ENCODE assay signal across 8 mouse cellular contexts in the genomic region with DNA sequence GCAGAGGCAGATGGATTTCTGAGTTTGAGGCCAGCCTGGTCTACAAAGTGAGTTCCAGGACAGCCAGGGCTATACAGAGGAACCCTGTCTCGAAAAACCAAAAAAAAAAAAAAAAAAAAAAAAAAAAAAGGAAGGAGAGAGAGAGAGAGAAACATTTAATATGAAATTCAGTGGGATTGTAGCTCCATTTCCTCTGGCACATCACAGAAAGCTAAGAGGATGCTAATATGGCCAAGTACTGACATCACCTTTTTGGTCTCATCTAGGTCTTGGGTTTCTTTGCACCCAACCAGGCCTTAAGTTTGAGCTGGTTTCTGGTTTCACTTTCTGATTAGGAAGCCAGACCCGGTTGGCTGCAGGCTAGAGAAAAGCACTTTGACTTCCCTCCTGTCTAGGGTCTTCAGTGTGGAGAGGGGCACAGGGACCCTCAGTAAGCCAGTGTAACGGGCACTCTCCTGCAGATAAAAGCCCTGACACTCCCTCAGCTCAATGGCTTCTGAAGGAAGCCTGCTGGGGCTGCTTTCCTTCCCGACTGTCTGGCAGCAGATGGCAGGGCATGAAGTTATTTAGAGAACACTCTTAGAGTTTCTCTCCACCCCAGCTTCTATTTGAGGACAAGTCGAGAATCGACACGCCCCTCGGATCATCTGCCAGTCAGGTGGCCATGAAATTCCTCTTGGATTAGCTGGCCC. TPM values are rescaled to one million over a fixed set of nuclear protein-coding genes. Genes with fewer than 3 reads are reported as not detected.
DNase-seq lines count a peak whose midpoint lies in the region; ATAC-seq and TF ChIP-seq lines count a peak whose summit lies in the region.

No protein-coding gene starts in this region.

- DNase-seq in right cerebral cortex, adult 18-20 months, result peak; percentile 63
- no peak for DNase-seq in right cerebral cortex, postnatal 4 days
- peak; percentile 21 to 40 for DNase-seq in frontal cortex, postnatal 14 days (ENCODE audit: low spot score in 2 of 2)
- peak; percentile 33 for DNase-seq in stomach, postnatal 0 days (ENCODE audit: low spot score)
- DNase-seq in cerebellum, postnatal 25 days, result no peak
- DNase-seq in hindbrain, postnatal 0 days (ENCODE audit: low spot score), result no peak

- H3K9ac ChIP-seq in stomach, postnatal 0 days (ENCODE audit: low read length), result no peak overlapping the region
- no peak overlapping the region for H3K9ac ChIP-seq in forebrain, embryonic 16.5 days (replicated peaks; ENCODE audit: low read depth, low read length)
- H3K9ac ChIP-seq in hindbrain, postnatal 0 days (replicated peaks; ENCODE audit: low read length), result no peak overlapping the region

- H3K27me3 ChIP-seq in stomach, postnatal 0 days (ENCODE audit: control insufficient read depth, insufficient read depth, low read length), result no peaks in the 10 kb centered on the region
- H3K27me3 ChIP-seq in forebrain, embryonic 16.5 days (replicated peaks; ENCODE audit: control insufficient read depth, insufficient read depth, low read length), result no peaks in the 10 kb centered on the region
- H3K27me3 ChIP-seq in hindbrain, postnatal 0 days (ENCODE audit: insufficient read depth, low read length), result no peaks in the 10 kb centered on the region

- TF ChIP-seq EP300 in stomach, postnatal 0 days (optimal IDR thresholded peaks at IDR 0.05), result no peak

- WGBS in stomach, postnatal 0 days, result 30% methylated on average over 7 of the region's 8 CpGs
- 46% methylated on average over 7 of the region's 8 CpGs for WGBS in forebrain, embryonic 16.5 days
- 47% methylated on average over 7 of the region's 8 CpGs for WGBS in hindbrain, postnatal 0 days

- no peaks in the 10 kb centered on the region for H3K9me3 ChIP-seq in stomach, postnatal 0 days (ENCODE audit: control insufficient read depth, low read length)
- H3K9me3 ChIP-seq in forebrain, embryonic 16.5 days (ENCODE audit: control insufficient read depth, low read length), result no peaks in the 10 kb centered on the region
- no peaks in the 10 kb centered on the region for H3K9me3 ChIP-seq in hindbrain, postnatal 0 days (ENCODE audit: low read length)

- no peak overlapping the region for H3K4me3 ChIP-seq in stomach, postnatal 0 days (ENCODE audit: low read depth, low read length)
- no peak overlapping the region for H3K4me3 ChIP-seq in forebrain, embryonic 16.5 days (replicated peaks; ENCODE audit: low read length)
- no peak overlapping the region for H3K4me3 ChIP-seq in hindbrain, postnatal 0 days (ENCODE audit: low read length)

- H3K4me2 ChIP-seq in stomach, postnatal 0 days (replicated peaks; ENCODE audit: low read depth), result no peak overlapping the region
- H3K4me2 ChIP-seq in forebrain, embryonic 16.5 days (ENCODE audit: low read length), result no peak overlapping the region
- no peak overlapping the region for H3K4me2 ChIP-seq in hindbrain, postnatal 0 days (ENCODE audit: low read depth, low read length)

- H3K4me1 ChIP-seq in stomach, postnatal 0 days (replicated peaks; ENCODE audit: control insufficient read depth, insufficient read depth), result no peaks in the 10 kb centered on the region
- H3K4me1 ChIP-seq in forebrain, embryonic 16.5 days (replicated peaks; ENCODE audit: control insufficient read depth, insufficient read depth, low read length), result peaks cover 4% of the 10 kb centered on the region
- no peaks in the 10 kb centered on the region for H3K4me1 ChIP-seq in hindbrain, postnatal 0 days (ENCODE audit: insufficient read depth, low read length)

- no peaks in the 10 kb centered on the region for H3K36me3 ChIP-seq in stomach, postnatal 0 days (ENCODE audit: control insufficient read depth, insufficient read depth, low read length)
- no peaks in the 10 kb centered on the region for H3K36me3 ChIP-seq in forebrain, embryonic 16.5 days (ENCODE audit: control insufficient read depth, insufficient read depth)
- H3K36me3 ChIP-seq in hindbrain, postnatal 0 days (ENCODE audit: insufficient read depth, low read length), result no peaks in the 10 kb centered on the region

- ATAC-seq in inflammation-experienced regulatory T-cells, adult 6 months, result peak; percentile 85
- no peak for ATAC-seq in stomach, postnatal 0 days (ENCODE audit: low FRiP score, low TSS enrichment)
- no peak for ATAC-seq in forebrain, embryonic 16.5 days
- no peak for ATAC-seq in hindbrain, postnatal 0 days

- H3K27ac ChIP-seq in stomach, postnatal 0 days (replicated peaks), result no peak overlapping the region
- H3K27ac ChIP-seq in forebrain, embryonic 16.5 days (ENCODE audit: low read length), result no peak overlapping the region
- H3K27ac ChIP-seq in hindbrain, postnatal 0 days, result no peak overlapping the region

- TF ChIP-seq CTCF in stomach, postnatal 0 days (IDR thresholded peaks at IDR 0.05; ENCODE audit: low read depth), result no peak
- no peak for TF ChIP-seq CTCF in hindbrain, postnatal 0 days (IDR thresholded peaks at IDR 0.05; ENCODE audit: low read depth)

RNA-seq across cellular contexts. Expression of a gene that starts 37.3 kb away (rescaled TPM):
- polyA plus RNA-seq in inflammation-experienced regulatory T-cells, adult 6 months (2017; shearing (Covaris generic)), result 100 to 1,000 TPM; 128 to 162 (median 150) TPM
- 168 and 169 TPM in 2 replicates for polyA plus RNA-seq in stomach, postnatal 0 days (2015; fragmentation: Nextera tagmentation; extraction: Ambion mirVana)
- 158 and 160 TPM in 2 replicates for polyA plus RNA-seq in forebrain, embryonic 16.5 days (2015; fragmentation: Nextera tagmentation; extraction: Ambion mirVana)
- total RNA-seq in hindbrain, postnatal 0 days (2014; rRNA removed), result 78.2 and 118 TPM in 2 replicates
- polyA plus RNA-seq in hindbrain, postnatal 0 days (2015; fragmentation: Nextera tagmentation; extraction: Ambion mirVana), result 235 and 244 TPM in 2 replicates

RNA-seq across cellular contexts. Expression of a gene that starts 37.3 kb away (rescaled TPM):
- 10 to 100 TPM; 15.3 to 22.3 (median 19.0) TPM for polyA plus RNA-seq in inflammation-experienced regulatory T-cells, adult 6 months (2017; shearing (Covaris generic))
- 8.3 and 8.4 TPM in 2 replicates for polyA plus RNA-seq in stomach, postnatal 0 days (2015; fragmentation: Nextera tagmentation; extraction: Ambion mirVana)
- polyA plus RNA-seq in forebrain, embryonic 16.5 days (2015; fragmentation: Nextera tagmentation; extraction: Ambion mirVana), result 11.8 and 14.6 TPM in 2 replicates
- total RNA-seq in hindbrain, postnatal 0 days (2014; rRNA removed), result 13.4 and 13.9 TPM in 2 replicates
- 10.6 and 11.9 TPM in 2 replicates for polyA plus RNA-seq in hindbrain, postnatal 0 days (2015; fragmentation: Nextera tagmentation; extraction: Ambion mirVana)

RNA-seq across cellular contexts. Expression of a gene that starts 56.7 kb away (rescaled TPM):
- polyA plus RNA-seq in inflammation-experienced regulatory T-cells, adult 6 months (2017; shearing (Covaris generic)), result 10 to 100 TPM; 14.1 to 21.5 (median 20.1) TPM
- polyA plus RNA-seq in stomach, postnatal 0 days (2015; fragmentation: Nextera tagmentation; extraction: Ambion mirVana), result 1.2 and 1.3 TPM in 2 replicates
- polyA plus RNA-seq in forebrain, embryonic 16.5 days (2015; fragmentation: Nextera tagmentation; extraction: Ambion mirVana), result 0.47 and 0.70 TPM in 2 replicates
- total RNA-seq in hindbrain, postnatal 0 days (2014; rRNA removed), result 3.1 and 4.3 TPM in 2 replicates
- polyA plus RNA-seq in hindbrain, postnatal 0 days (2015; fragmentation: Nextera tagmentation; extraction: Ambion mirVana), result 1.1 and 1.2 TPM in 2 replicates

Comparison
In these comparisons a context has a peak if more than half of its experiments do, and no peak if none do; other contexts are left out.
1. DNase-seq: peak in right cerebral cortex, adult 18-20 months (single experiment), frontal cortex, postnatal 14 days (2 of 2) and stomach, postnatal 0 days (single experiment); none in right cerebral cortex, postnatal 4 days (single experiment), cerebellum, postnatal 25 days (0 of 2) and hindbrain, postnatal 0 days (single experiment).